Comparison of ENCODE assay signal across 8 mouse cellular contexts in genomic region chr2:31689045-31689444, GRCm38 (mm10). TPM values are rescaled to one million over a fixed set of nuclear protein-coding genes. Genes with fewer than 3 reads are reported as not detected.
DNase-seq lines count a peak whose midpoint lies in the region; ATAC-seq and TF ChIP-seq lines count a peak whose summit lies in the region.

No protein-coding gene starts in this region.

- H3K27ac ChIP-seq in heart, embryonic 13.5 days (replicated peaks) = peak overlapping the region; percentile 93
- peak overlapping the region; percentile 95 for H3K27ac ChIP-seq in limb, embryonic 12.5 days
- peak overlapping the region; percentile 69 for H3K27ac ChIP-seq in midbrain, postnatal 0 days (ENCODE audit: low read depth, low read length)

- H3K27me3 ChIP-seq in heart, embryonic 13.5 days (replicated peaks) = no peaks in the 10 kb centered on the region
- H3K27me3 ChIP-seq in limb, embryonic 12.5 days = no peaks in the 10 kb centered on the region
- no peaks in the 10 kb centered on the region for H3K27me3 ChIP-seq in midbrain, postnatal 0 days (ENCODE audit: insufficient read depth, low read length)

- no peak for TF ChIP-seq CTCF in midbrain, postnatal 0 days (IDR thresholded peaks at IDR 0.05)

- peaks cover 10% of the 10 kb centered on the region for H3K36me3 ChIP-seq in heart, embryonic 13.5 days
- H3K36me3 ChIP-seq in limb, embryonic 12.5 days = peaks cover 7% of the 10 kb centered on the region; the same call in 1 of the 2 replicates
- H3K36me3 ChIP-seq in midbrain, postnatal 0 days (ENCODE audit: insufficient read depth, low read length) = no peaks in the 10 kb centered on the region

- peak; percentile 37 to 55 for DNase-seq in heart, adult 18-20 months
- no peak for DNase-seq in heart, postnatal 36 days
- peak; percentile 29 for DNase-seq in brain, adult 2 months (ENCODE audit: low read depth, low spot score)
- DNase-seq in midbrain, postnatal 0 days (ENCODE audit: low spot score) = no peak
- no peak for DNase-seq in right cerebral cortex, adult 18-20 months
- DNase-seq in testis, postnatal 14 days (ENCODE audit: low spot score) = no peak

- H3K4me2 ChIP-seq in heart, embryonic 13.5 days = peak overlapping the region; percentile 84
- H3K4me2 ChIP-seq in limb, embryonic 12.5 days = peak overlapping the region; percentile 86
- H3K4me2 ChIP-seq in midbrain, postnatal 0 days (ENCODE audit: low read depth, low read length, poor library complexity, severe bottlenecking) = peak overlapping the region; percentile 66

- peak overlapping the region; percentile 97 for H3K9ac ChIP-seq in heart, embryonic 13.5 days
- peak overlapping the region; percentile 80 for H3K9ac ChIP-seq in limb, embryonic 12.5 days (replicated peaks)
- H3K9ac ChIP-seq in midbrain, postnatal 0 days (replicated peaks; ENCODE audit: low read length, poor library complexity, severe bottlenecking) = peak overlapping the region; percentile 79

- peaks cover 36% of the 10 kb centered on the region for H3K4me1 ChIP-seq in heart, embryonic 13.5 days
- peaks cover 27% of the 10 kb centered on the region for H3K4me1 ChIP-seq in limb, embryonic 12.5 days (replicated peaks)
- peaks cover 13% of the 10 kb centered on the region for H3K4me1 ChIP-seq in midbrain, postnatal 0 days (ENCODE audit: insufficient read depth, low read length)

- intact Hi-C loops in heart, postnatal 36 days (cut with DNase I) = no loop called here

- H3K4me3 ChIP-seq in heart, embryonic 13.5 days = peak overlapping the region; percentile 85
- peak overlapping the region; percentile 89 for H3K4me3 ChIP-seq in limb, embryonic 12.5 days (replicated peaks)
- H3K4me3 ChIP-seq in midbrain, postnatal 0 days (ENCODE audit: low read depth, low read length) = peak overlapping the region; percentile 64

- peaks cover 3% of the 10 kb centered on the region; the same call in 1 of the 2 replicates for H3K9me3 ChIP-seq in heart, embryonic 13.5 days
- H3K9me3 ChIP-seq in limb, embryonic 12.5 days = 0 out of 2 replicates have a peak, but pooled peaks cover 2% of the 10 kb centered on the region
- no peaks in the 10 kb centered on the region for H3K9me3 ChIP-seq in midbrain, postnatal 0 days (ENCODE audit: low read length)

- 0% methylated on average over 12 of the region's 12 CpGs for WGBS in heart, embryonic 13.5 days
- WGBS in limb, embryonic 12.5 days = under 1% methylated on average over 12 of the region's 12 CpGs
- under 1% methylated on average over 12 of the region's 12 CpGs for WGBS in midbrain, postnatal 0 days

- ATAC-seq in heart, embryonic 13.5 days (ENCODE audit: extremely low read depth, insufficient number of reproducible peaks, low FRiP score, low TSS enrichment) = no peak
- no peak for ATAC-seq in limb, embryonic 12.5 days (ENCODE audit: insufficient number of reproducible peaks, insufficient read depth, low FRiP score, low TSS enrichment, low read depth)
- ATAC-seq in midbrain, postnatal 0 days (ENCODE audit: low FRiP score) = no peak

RNA-seq across cellular contexts. Expression of gene Abl1, which starts 0.9 kb away (rescaled TPM):
- total RNA-seq in heart, adult 18-20 months (2021) = 10 to 100 TPM; 25.5 to 26.5 TPM
- total RNA-seq in heart, postnatal 36 days (2021) = 10 to 100 TPM; 31.8 to 32.8 TPM
- polyA plus RNA-seq in heart, embryonic 13.5 days (2015; fragmentation: Nextera tagmentation; extraction: Ambion mirVana) = 25.2 and 27.9 TPM in 2 replicates
- 63.0 and 72.2 TPM in 2 replicates for polyA plus RNA-seq in limb, embryonic 12.5 days (2016; fragmentation: Nextera tagmentation; extraction: Ambion mirVana)
- 44.9 and 50.1 TPM in 2 replicates for total RNA-seq in midbrain, postnatal 0 days (2014; rRNA removed)
- polyA plus RNA-seq in midbrain, postnatal 0 days (2015; fragmentation: Nextera tagmentation; extraction: Ambion mirVana) = 13.1 and 13.8 TPM in 2 replicates

RNA-seq across cellular contexts. Expression of gene Exosc2, which starts 18.5 kb away (rescaled TPM):
- 10 to 100 TPM in 1 of 2 experiments, 1 to 10 TPM in 1; 8.2 to 10.1 TPM for total RNA-seq in heart, adult 18-20 months (2021)
- 10 to 100 TPM in 1 of 2 experiments, 1 to 10 TPM in 1; 9.4 to 10.7 TPM for total RNA-seq in heart, postnatal 36 days (2021)
- polyA plus RNA-seq in heart, embryonic 13.5 days (2015; fragmentation: Nextera tagmentation; extraction: Ambion mirVana) = 41.3 and 43.9 TPM in 2 replicates
- polyA plus RNA-seq in limb, embryonic 12.5 days (2016; fragmentation: Nextera tagmentation; extraction: Ambion mirVana) = 88.3 and 94.9 TPM in 2 replicates
- total RNA-seq in midbrain, postnatal 0 days (2014; rRNA removed) = 26.7 and 27.4 TPM in 2 replicates
- 32.2 and 36.8 TPM in 2 replicates for polyA plus RNA-seq in midbrain, postnatal 0 days (2015; fragmentation: Nextera tagmentation; extraction: Ambion mirVana)

RNA-seq across cellular contexts. Expression of gene Prdm12, which starts 49.2 kb away (rescaled TPM):
- total RNA-seq in heart, adult 18-20 months (2021) = not detected
- not detected for total RNA-seq in heart, postnatal 36 days (2021)
- not detected in 2 replicates for polyA plus RNA-seq in heart, embryonic 13.5 days (2015; fragmentation: Nextera tagmentation; extraction: Ambion mirVana)
- polyA plus RNA-seq in limb, embryonic 12.5 days (2016; fragmentation: Nextera tagmentation; extraction: Ambion mirVana) = 0.66 TPM in 1 of 2 replicates, not detected in the other
- 0.99 and 1.4 TPM in 2 replicates for total RNA-seq in midbrain, postnatal 0 days (2014; rRNA removed)
- polyA plus RNA-seq in midbrain, postnatal 0 days (2015; fragmentation: Nextera tagmentation; extraction: Ambion mirVana) = 1.9 and 2.4 TPM in 2 replicates

Comparison
In these comparisons a context has a peak if more than half of its experiments do, and no peak if none do; other contexts are left out.
1. DNase-seq: peak in heart, adult 18-20 months (2 of 2) and brain, adult 2 months (single experiment); none in heart, postnatal 36 days (0 of 2), midbrain, postnatal 0 days (single experiment), right cerebral cortex, adult 18-20 months (single experiment) and testis, postnatal 14 days (single experiment).
2. Peak in every context shown above with its lines, with median percentiles within 50 percentile points of each other: H3K27ac ChIP-seq, H3K4me2 ChIP-seq, H3K4me3 ChIP-seq and H3K9ac ChIP-seq.